Mouse (Mus musculus) gastrocnemius, adult 18-20 months (tissue): ENCODE measurements around the gene Gm20388. TPM values are rescaled to one million over a fixed set of nuclear protein-coding genes. Genes with fewer than 3 reads are reported as not detected.

ENCODE experiments used
- DNase-seq: peaks from one replicate; pipeline ENCODE4 v3.0.0; 2021; ENCODE audit warnings: low spot score
- total RNA-seq, 2 experiments: library from RNA; stranded (reverse); gene quantifications; 2 replicates each; pipeline ENCODE4 v1.2.3; 2021

Gene Gm20388
- total RNA-seq, 2 experiments from 2014 or later = 10.5 to 12.3 TPM

GRCm38 (mm10) chr8:124303211-124303902, 4392.7 kb downstream of the Gm20388 start:
- no peak for DNase-seq

- no peak for DNase-seq
Observed at GRCm38 (mm10) chr8:124304141-124304540, 4393.5 kb downstream of the Gm20388 start.

GRCm38 (mm10) chr8:124306574-124306973, 4395.9 kb downstream of the Gm20388 start:
- DNase-seq = no peak

- DNase-seq = peak; percentile 78
Observed at GRCm38 (mm10) chr8:124307700-124308099, 4397.1 kb downstream of the Gm20388 start.

- no peak for DNase-seq
Observed at GRCm38 (mm10) chr8:124310509-124310908, 4399.9 kb downstream of the Gm20388 start.

DNA sequence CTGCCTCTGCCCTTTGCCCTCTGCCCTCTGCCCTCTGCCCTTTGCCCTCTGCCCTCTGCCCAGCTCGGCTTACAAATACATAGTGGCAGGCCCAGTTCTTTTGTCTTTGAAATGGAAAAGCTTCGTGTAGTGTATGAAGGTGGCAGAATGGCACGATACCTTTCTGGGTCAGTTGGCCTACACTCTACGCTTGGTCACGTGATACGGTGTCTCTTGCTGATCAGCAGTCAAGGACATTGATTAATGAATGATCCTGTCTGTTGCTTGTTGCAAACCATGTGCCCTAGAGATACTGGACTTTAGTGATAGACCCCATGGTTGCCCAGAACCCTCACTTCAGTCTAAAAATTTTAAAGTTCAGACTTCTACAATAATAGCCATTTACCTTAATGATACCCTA, 4400.5 kb downstream of the Gm20388 start:
- DNase-seq = no peak

- no peak for DNase-seq
Observed at GRCm38 (mm10) chr8:124311723-124312122, 4401.1 kb downstream of the Gm20388 start.

DNA sequence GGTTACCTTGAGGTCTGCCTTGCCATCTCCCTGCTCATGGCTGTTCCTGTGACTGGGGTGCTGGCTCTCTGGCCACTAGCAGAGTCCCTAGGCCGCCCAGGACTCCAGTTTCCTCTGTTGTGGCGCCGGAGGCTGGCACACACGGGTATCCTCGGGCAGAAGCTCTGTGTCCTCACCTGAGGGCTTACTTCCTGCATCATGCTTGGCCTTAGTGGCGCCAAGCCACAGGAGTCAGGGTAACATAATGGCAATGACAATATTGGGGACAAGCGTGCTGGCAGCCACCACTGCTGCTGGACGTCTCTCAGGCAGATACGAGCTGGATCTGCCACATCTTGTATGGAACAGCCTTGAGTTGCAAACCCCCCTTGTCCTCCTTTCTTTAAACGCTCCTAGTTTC, 4401.6 kb downstream of the Gm20388 start:
- no peak for DNase-seq

GRCm38 (mm10) chr8:124314803-124315202, 4404.2 kb downstream of the Gm20388 start:
- DNase-seq = no peak

GRCm38 (mm10) chr8:124316466-124317136, 4406.0 kb downstream of the Gm20388 start:
- DNase-seq = peak; percentile 86

DNA sequence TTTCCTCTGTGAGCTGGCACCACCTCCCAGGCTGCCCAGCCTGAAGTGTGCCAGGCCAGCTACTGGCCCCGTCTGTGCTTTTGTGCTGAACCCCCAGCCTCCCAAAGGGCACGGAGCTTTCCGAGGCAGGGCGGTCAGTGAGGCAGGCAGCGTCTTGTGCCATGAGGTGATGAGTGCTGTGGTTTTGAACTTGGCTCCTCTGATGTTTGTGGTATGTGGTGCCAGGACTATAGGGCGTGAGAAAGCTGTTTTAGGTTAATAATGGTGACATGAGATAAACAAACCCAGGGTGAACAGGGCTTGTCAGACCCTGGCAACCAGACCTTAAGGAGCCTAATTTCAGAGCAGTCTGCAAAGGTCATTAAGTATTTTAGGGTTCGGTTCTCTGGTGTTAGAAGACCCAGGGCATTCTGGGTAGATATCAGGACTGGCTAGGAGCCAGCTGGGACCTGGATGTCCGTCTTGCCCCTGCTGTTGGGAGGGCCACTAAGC, 4406.6 kb downstream of the Gm20388 start:
- DNase-seq = no peak

GRCm38 (mm10) chr8:124317821-124318220, 4407.2 kb downstream of the Gm20388 start:
- DNase-seq = no peak

DNA sequence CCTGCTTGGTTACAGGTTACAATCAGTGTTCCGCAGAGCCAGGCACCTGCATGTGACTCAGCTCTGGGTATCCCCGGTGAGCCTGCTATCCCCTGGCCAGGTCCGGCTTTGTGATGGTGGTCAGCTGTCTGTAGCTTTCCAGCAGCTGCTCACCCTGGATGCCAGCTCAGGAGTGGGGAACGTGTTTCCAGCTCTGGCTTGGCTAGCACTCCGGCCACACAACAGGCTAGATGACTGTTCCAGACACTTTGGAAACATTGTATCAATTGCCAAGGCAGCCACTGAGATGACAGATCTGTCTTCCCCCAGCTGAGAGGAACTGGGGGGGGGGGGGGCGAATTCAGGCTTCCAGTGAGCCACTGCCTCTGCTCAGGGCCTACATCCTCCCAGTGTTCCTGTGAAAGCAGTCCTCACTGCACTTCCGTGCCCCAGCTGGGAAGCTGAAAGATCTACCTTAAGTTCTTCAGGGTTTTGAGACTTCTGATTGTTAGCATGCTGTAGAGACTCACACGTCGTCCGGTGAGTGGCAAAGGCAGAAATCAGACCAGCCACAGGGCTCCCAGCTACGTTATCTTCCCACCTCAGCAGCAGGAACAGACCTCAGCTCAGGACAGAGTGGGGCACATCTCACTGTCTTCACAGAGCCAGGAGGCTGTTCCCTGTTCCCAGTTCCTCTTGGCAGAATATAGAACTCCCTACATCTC, 4408.1 kb downstream of the Gm20388 start:
- DNase-seq = peak; percentile 69

GRCm38 (mm10) chr8:124319316-124319652, 4408.6 kb downstream of the Gm20388 start:
- DNase-seq = no peak

- no peak for DNase-seq
Observed at GRCm38 (mm10) chr8:124321227-124321840, 4410.7 kb downstream of the Gm20388 start.

DNA sequence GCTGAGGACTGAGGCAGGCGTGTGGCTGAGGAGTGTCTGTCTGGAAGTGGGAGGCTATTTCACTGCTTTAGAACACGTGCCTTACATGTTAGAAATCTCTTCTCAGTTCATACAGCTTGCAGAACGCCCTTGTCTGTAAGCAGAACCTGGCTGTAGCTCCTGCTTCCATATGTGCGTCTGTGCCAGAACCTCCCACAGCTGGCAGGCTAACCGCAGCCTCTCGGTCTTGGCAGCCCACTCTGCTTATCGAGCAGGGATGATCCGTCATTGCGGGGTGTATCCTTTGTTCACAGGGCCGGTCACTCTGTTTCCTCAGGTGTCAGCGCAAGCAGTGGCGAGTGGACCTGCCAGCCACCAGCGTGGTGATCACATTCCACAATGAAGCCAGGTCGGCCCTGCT, 4412.7 kb downstream of the Gm20388 start:
- DNase-seq = no peak

- no peak for DNase-seq
Observed at GRCm38 (mm10) chr8:124328259-124328658, 4417.6 kb downstream of the Gm20388 start.

GRCm38 (mm10) chr8:124329690-124330089, 4419.0 kb downstream of the Gm20388 start:
- no peak for DNase-seq

- DNase-seq = no peak
Observed at GRCm38 (mm10) chr8:124330433-124330832, 4419.8 kb downstream of the Gm20388 start.

- no peak for DNase-seq
Observed at GRCm38 (mm10) chr8:124331094-124331493, 4420.5 kb downstream of the Gm20388 start.

- no peak for DNase-seq
Observed at GRCm38 (mm10) chr8:124331706-124332105, 4421.1 kb downstream of the Gm20388 start.

DNA sequence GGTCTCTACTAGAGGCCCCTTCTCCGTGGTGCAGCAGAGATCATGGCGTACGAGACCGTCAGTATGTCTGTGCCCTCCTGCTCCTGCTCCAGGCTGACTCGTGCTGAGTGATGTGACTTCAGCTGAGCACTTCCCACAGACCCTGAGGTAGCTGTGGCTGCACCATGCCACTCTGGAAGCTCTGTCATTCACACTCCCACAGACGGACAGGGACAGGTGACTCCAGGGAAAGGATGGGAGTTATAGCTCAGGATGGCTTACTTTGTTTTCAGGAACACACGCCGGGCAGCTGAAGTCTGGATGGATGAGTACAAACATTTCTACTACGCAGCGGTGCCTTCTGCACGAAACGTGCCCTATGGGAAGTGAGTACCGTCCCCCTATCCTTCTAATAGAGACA, 4425.7 kb downstream of the Gm20388 start:
- no peak for DNase-seq
